Mouse (Mus musculus): ENCODE results near the gene Slc25a13.
"Not testable (repeated sequence)": the region's sequence is repeated elsewhere in the genome, so short reads cannot be mapped to it uniquely, and the experiment has no call there.

The Slc25a13 gene

DNA sequence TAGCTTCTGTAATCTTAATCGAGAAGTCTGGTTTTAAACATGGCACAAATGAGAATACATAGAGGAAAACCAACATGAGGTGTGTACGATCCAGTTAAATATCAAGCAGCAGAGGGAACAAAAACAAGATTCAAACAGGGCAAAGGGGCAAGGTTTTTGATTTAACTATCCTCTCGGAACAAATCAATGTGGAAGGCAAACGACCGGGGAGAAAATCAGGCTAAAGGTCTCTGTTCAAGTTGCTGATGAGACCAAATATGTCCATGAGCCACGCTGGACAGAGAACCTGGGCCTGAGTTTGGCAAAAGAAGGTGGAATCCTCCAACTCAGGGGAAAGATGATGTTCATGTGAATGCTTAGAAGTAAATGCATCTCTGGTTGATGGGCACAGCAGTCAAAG, 14.5 kb downstream of the Slc25a13 start:
- no peak for DNase-seq (ENCODE audit: low spot score)

GRCm38 (mm10) chr6:6201977-6202376, 15.0 kb downstream of the Slc25a13 start:
- DNase-seq (ENCODE audit: low spot score) = no peak

DNA sequence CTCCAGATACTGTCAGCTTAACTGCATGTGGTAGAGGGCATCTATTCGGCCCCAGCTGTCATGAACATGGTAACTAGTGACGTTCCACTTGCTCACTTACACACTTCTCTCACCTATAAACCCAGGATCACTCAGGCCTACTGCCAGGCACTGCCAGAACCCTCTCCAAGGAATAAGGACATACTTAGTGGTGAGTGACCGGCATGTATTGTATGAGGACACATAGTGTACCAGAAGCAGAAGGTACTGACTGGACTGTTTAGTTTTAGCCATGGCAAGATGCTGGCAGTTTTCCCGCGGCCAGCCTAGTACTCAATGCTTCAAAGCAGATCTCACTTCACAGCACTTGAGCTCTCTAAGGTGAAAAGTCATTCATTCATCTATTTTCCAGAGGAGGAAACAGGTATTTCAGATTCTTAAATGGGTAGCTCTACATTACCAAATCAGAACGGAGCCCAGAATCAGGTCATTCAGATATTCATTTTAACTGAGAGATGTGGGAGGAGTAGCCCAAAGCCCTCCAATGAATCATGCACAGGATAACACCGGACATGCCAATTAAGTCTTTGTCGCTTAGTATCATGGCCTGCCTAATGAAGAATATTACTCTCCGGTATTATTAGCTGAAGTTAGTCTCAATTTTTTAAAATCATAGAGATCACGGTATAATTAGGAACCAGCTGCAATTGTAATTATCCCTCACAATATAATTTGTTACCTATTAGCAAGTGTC, 17.7 kb downstream of the Slc25a13 start:
- DNase-seq (ENCODE audit: low spot score) = no peak

DNA sequence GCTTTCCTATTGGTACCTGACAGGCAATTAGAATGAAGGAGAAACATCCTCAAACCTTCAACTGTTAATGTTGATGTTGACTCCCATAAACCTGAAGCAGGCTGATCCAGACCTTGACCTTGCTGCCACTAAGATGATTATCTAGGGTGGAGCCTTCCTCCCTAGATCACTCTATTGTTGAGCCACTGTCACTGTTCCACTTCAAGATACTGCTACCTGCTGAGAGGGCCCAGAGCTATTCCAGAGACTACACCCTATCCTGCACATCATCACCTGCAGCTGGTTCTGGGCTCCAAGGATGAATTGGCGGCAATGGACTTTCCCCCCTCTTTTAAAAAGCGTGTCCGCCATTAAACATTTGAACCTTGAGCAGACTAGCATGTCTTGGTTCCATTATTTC, 18.9 kb downstream of the Slc25a13 start:
- not testable (repeated sequence) for DNase-seq (ENCODE audit: low spot score)

GRCm38 (mm10) chr6:6197339-6197738, 19.6 kb downstream of the Slc25a13 start:
- no peak for DNase-seq (ENCODE audit: low spot score)

- DNase-seq (ENCODE audit: low spot score) = no peak
These were observed 20.4 kb downstream of the Slc25a13 start for GRCm38 (mm10) chr6:6196527-6196926.

GRCm38 (mm10) chr6:6194831-6195230, 22.1 kb downstream of the Slc25a13 start:
- no peak for DNase-seq (ENCODE audit: low spot score)

GRCm38 (mm10) chr6:6193906-6194305, 23.1 kb downstream of the Slc25a13 start:
- no peak for DNase-seq (ENCODE audit: low spot score)

GRCm38 (mm10) chr6:6192413-6192812, 24.6 kb downstream of the Slc25a13 start:
- DNase-seq (ENCODE audit: low spot score) = no peak

DNA sequence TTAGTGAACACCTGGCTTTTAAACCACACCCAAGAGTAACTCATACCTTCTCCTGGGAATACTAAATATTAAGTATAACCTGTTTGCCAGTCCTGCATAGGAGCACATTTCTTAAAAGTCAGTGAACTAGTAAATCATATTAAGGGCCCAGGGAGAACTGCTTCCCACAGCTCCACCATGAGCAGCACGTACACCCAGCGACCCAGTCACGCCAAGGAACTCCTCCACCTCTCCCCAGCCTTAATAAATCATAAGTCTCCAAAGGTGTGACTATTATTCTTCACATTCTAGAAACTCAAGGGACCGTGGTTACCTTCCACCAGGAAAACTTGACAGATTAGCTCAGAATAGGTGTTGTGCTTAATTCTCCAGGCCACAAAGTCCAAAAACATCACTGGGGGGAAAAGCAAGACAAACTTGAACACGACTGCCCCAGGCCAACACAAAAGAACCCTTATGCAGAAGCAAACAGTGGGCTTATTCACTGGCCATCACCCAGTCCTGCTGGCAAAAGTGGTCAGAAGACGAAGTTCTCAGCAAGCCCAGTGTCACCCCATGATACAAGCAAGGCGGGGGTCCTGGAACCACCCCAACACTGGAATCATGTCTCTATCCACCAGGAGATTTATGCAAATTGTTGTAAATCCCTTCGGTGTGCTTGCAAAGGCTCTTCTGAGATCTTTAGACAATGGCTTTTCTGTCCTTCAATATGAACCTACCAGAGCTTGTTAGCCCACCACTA, 25.2 kb downstream of the Slc25a13 start:
- DNase-seq (ENCODE audit: low spot score) = no peak

DNA sequence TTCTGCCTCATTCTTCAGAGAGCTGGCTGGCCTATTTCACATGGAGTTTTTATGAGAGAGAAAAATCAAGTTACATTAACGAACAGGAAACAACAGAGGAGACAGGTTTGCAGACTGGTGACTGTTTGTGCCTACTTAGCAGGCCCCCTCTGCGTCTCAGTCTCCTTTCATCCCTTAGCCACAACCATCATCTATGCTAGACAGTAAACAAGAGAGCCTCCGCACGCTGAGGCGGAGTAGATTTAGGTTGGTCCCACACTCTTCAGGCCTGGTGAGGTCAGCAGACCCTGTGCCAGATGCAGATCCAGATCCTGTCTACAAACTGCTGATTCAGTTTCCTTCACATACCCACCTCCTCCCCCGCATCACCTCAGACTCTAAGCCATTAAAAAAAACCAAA, 28.0 kb downstream of the Slc25a13 start:
- DNase-seq (ENCODE audit: low spot score) = no peak

DNA sequence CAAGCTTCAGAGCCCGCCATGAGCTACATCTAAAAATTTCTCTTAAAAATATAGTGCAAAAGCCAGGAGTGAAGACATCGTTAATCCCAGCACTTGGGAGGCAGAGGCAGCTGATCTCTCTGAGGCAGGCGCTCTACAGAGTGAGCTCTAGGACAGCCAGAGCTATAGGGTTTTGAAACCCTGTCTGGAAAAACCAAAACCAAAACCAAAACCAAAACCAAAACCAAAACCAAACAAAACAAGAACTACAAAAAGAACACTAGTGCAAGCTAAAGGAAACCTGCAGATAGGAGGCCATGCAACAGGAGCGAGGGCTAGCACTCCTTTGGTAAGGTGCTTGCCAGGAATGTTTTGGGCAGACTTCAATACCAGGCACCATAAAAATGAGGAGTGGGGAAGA, 30.5 kb downstream of the Slc25a13 start:
- no peak for DNase-seq (ENCODE audit: low spot score)

- no peak for DNase-seq (ENCODE audit: low spot score)
These were observed 31.3 kb downstream of the Slc25a13 start for GRCm38 (mm10) chr6:6185735-6186068.

GRCm38 (mm10) chr6:6184921-6185734, 31.8 kb downstream of the Slc25a13 start:
- no peak for DNase-seq (ENCODE audit: low spot score)

GRCm38 (mm10) chr6:6183601-6184000, 33.4 kb downstream of the Slc25a13 start:
- no peak for DNase-seq (ENCODE audit: low spot score)

DNA sequence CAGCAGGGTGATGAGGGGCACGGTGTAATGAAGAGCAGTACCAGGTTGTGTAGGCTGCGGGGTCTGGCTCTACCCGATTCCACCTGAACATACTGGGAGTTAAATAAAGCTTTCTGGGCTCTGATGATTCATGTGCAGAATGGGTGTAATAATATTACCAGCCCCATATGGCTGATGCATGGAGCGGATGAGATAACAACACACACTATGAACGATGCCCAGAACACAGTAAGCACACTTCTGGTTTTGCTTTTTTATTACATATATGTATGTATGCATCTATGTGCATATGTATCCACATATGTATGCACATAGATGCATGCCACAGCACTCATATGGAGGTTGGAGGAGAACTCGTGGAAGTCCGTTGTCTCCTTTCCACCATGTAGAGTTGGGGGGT, 34.8 kb downstream of the Slc25a13 start:
- DNase-seq (ENCODE audit: low spot score) = no peak

DNA sequence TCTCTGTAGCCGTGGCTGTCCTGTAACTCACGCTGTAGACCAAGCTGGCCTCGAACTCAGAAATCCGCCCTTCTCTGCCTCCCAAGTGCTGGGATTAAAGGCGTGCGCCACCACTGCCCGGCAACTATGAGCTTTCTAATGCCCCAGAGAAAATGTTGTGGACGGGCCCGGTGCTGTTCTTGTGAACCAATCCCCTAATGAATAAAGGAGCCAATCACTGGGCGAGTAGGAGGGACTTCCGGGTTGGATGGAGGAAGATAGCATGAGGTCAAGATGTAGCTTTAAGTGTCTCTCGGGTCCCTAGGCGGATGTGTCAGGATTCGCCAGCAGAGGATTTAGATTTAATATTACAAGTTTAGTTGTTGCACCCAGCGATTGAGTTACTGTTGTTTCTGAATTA, 38.6 kb downstream of the Slc25a13 start:
- DNase-seq (ENCODE audit: low spot score) = not testable (repeated sequence)

DNA sequence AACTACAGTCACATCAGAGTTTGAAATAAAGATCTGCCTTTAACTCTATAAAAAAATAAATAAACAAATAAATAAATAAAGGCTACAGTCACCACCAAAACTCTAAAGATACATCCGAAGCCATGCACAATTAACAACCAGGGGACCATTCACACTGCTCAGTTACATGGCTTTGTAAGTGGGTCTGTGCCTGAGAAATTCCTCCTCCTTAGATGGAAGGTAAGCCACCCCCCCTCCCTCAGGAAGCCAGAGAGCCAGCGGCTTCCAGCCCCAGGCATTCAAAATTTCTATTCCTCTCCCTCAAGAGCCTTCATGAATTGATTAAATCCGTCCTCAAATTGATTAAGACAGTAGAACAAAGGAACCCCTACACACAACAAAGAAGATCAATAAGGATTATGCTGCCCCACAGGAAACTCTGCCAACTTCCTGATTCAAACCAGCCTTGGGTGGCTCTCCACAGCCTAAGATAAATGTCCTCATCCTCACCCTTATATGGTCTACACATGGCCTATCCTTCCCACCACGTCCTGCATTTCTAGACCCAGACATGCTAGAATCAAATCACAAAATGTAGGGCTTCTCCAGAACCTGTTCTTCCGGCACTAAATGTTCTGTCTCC, 41.5 kb downstream of the Slc25a13 start:
- no peak for DNase-seq (ENCODE audit: low spot score)

DNA sequence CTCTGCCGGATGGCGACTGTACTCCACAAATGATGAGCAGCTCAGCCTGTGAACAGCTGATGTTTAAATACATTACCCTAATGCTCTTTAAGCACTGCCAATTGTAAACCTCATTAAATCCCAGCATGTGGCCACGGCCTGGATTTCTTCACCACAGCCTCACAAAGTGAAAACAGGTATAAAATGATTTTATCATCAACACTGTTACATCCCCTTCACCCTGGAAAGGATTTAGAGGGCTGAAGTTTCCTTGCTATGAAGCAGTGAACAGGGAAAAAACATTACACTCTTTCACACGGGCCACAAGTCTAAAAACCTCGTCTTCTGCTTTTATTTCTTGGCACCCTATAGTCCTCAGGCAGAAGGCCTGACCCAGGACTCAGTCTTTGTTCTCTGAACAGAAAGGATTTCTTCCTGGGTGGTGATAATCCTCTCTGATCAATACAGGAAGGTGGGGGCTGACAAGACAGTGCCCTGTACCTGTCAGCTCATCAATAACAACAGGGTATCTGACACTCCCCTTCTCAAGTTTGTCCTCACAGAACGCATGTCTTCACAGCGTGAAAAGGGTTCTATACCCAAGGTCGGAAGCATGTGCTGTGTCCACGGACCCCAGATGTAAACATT, 42.9 kb downstream of the Slc25a13 start:
- no peak for DNase-seq (ENCODE audit: low spot score)

- DNase-seq (ENCODE audit: low spot score) = no peak
These were observed 43.6 kb downstream of the Slc25a13 start for GRCm38 (mm10) chr6:6173166-6173934.

GRCm38 (mm10) chr6:6168566-6169134, 48.3 kb downstream of the Slc25a13 start:
- no peak for DNase-seq (ENCODE audit: low spot score)

Measured in c-Kit-positive CD71-positive TER-119-positive erythroid progenitor cells, embryonic 14.5 days (primary cell).